Mouse (Mus musculus) CH12.LX (cell line): ENCODE data around the gene Hprt. TPM values are rescaled to one million over a fixed set of nuclear protein-coding genes. Genes with fewer than 3 reads are reported as not detected.

Experiments used
- DNase-seq: peaks from one replicate; pipeline ENCODE4 v3.0.0-alpha.2; 2013; ENCODE audit errors: extremely low read depth
- H3K27ac ChIP-seq: 2 replicates; pipeline ENCODE4 v1.5.1; 2012; ENCODE audit warnings: low read depth, mild to moderate bottlenecking, control low read depth, moderate library complexity; ENCODE audit not compliant: insufficient read depth
- H3K27me3 ChIP-seq: replicated peaks from 2 replicates; pipeline ENCODE3; 2012; ENCODE audit warnings: inconsistent platforms
- H3K36me3 ChIP-seq, 2 experiments: replicated peaks in 1 of 2; 2 replicates each; pipeline versions ENCODE3 to v1.6.1; 2012; ENCODE audit warnings: inconsistent platforms in 1 of 2, low read length in 1 of 2, mild to moderate bottlenecking in 1 of 2, mixed read lengths in 1 of 2, moderate library complexity in 1 of 2; ENCODE audit not compliant: control insufficient read depth in 1 of 2, insufficient read depth in 1 of 2
- H3K4me1 ChIP-seq, 2 experiments: 2 replicates each; pipeline ENCODE4 v1.6.1; 2012; ENCODE audit warnings: inconsistent platforms in 1 of 2, moderate library complexity in 1 of 2; ENCODE audit not compliant: insufficient read depth in 2 of 2, control insufficient read depth in 1 of 2
- H3K4me2 ChIP-seq: 2 replicates; pipeline ENCODE4 v1.6.1; 2012; ENCODE audit warnings: low read depth, mild to moderate bottlenecking, control low read depth; ENCODE audit not compliant: poor library complexity, insufficient read depth, severe bottlenecking
- H3K4me3 ChIP-seq, 3 experiments: fragments of 150-350 bp in 1 of 3; sonication (generic) in 1 of 3; replicated peaks in 1 of 3; 2 replicates each; pipeline versions ENCODE3 to v1.5.1; 2011 to 2012; ENCODE audit warnings: low read depth in 2 of 3, low read length in 2 of 3, mild to moderate bottlenecking in 2 of 3, moderate library complexity in 2 of 3, control low read depth in 1 of 3, improper control_type of control experiment in 1 of 3, inconsistent platforms in 1 of 3, mixed read lengths in 1 of 3; ENCODE audit not compliant: poor library complexity in 1 of 3
- H3K79me2 ChIP-seq: replicated peaks from 2 replicates; pipeline ENCODE4 v1.6.1; 2012; ENCODE audit warnings: mild to moderate bottlenecking, moderate library complexity; ENCODE audit not compliant: control insufficient read depth, poor library complexity, insufficient read depth, severe bottlenecking; ENCODE audit errors: extremely low read depth
- H3K9ac ChIP-seq: 2 replicates; pipeline ENCODE4 v1.6.1; 2012; ENCODE audit warnings: low read depth, mild to moderate bottlenecking, control low read depth, moderate library complexity; ENCODE audit not compliant: insufficient read depth
- H3K9me3 ChIP-seq: replicated peaks from 2 replicates; pipeline ENCODE3; 2012; ENCODE audit warnings: low read length, inconsistent platforms, mixed read lengths
- CHD1 ChIP-seq: IDR thresholded peaks from 2 replicates; pipeline ENCODE4 v1.6.1; 2012; ENCODE audit warnings: low read depth, low read length, improper control_type of control experiment, inconsistent platforms
- CHD2 ChIP-seq: IDR thresholded peaks from 2 replicates; pipeline ENCODE4 v1.6.1; 2011; ENCODE audit warnings: low read length, improper control_type of control experiment
- E2F4 ChIP-seq: IDR thresholded peaks from 2 replicates; pipeline ENCODE4 v1.6.1; 2011; ENCODE audit warnings: low read depth, low read length, improper control_type of control experiment; ENCODE audit not compliant: insufficient replicate concordance
- ELF1 ChIP-seq: IDR thresholded peaks from 2 replicates; pipeline ENCODE4 v1.6.1; 2014; ENCODE audit warnings: low read depth, mild to moderate bottlenecking, inconsistent platforms, low read length, improper control_type of control experiment
- ETS1 ChIP-seq: conservative IDR thresholded peaks from 2 replicates; pipeline ENCODE4 v1.6.1; 2012; ENCODE audit warnings: low read depth, mild to moderate bottlenecking, inconsistent platforms, low read length, improper control_type of control experiment, moderate library complexity
- GABPA ChIP-seq: IDR thresholded peaks from 2 replicates; pipeline ENCODE4 v1.6.1; 2012; ENCODE audit warnings: low read depth, low read length, improper control_type of control experiment, inconsistent platforms; ENCODE audit not compliant: insufficient replicate concordance
- HCFC1 ChIP-seq: IDR thresholded peaks from 2 replicates; pipeline ENCODE4 v1.6.1; 2012; ENCODE audit warnings: low read depth, mild to moderate bottlenecking, inconsistent platforms, low read length, improper control_type of control experiment
- IRF4 ChIP-seq: IDR thresholded peaks from 2 replicates; pipeline ENCODE4 v1.6.1; 2014; ENCODE audit warnings: low read depth, mild to moderate bottlenecking, inconsistent platforms, low read length, improper control_type of control experiment
- JUN ChIP-seq: IDR thresholded peaks from 2 replicates; pipeline ENCODE4 v1.6.1; 2011; ENCODE audit warnings: low read depth, mild to moderate bottlenecking, low read length, improper control_type of control experiment, moderate library complexity; ENCODE audit not compliant: insufficient read depth
- MAFK ChIP-seq: IDR thresholded peaks from 2 replicates; pipeline ENCODE4 v1.6.1; 2011; ENCODE audit warnings: low read length, improper control_type of control experiment; ENCODE audit not compliant: insufficient replicate concordance
- MAZ ChIP-seq: IDR thresholded peaks from 2 replicates; pipeline ENCODE4 v1.6.1; 2012; ENCODE audit warnings: low read depth, mild to moderate bottlenecking, inconsistent platforms, low read length, improper control_type of control experiment, moderate library complexity
- MEF2A ChIP-seq: IDR thresholded peaks from 2 replicates; pipeline ENCODE4 v1.6.1; 2014; ENCODE audit warnings: low read depth, mild to moderate bottlenecking, inconsistent platforms, low read length, improper control_type of control experiment, borderline replicate concordance
- MYC ChIP-seq: IDR thresholded peaks from 2 replicates; pipeline ENCODE4 v1.6.1; 2011; ENCODE audit warnings: low read depth, mild to moderate bottlenecking, improper control_type of control experiment, low read length
- NELFE ChIP-seq: IDR thresholded peaks from 2 replicates; pipeline ENCODE4 v1.6.1; 2011; ENCODE audit warnings: low read depth, low read length, improper control_type of control experiment
- POLR2A ChIP-seq: IDR thresholded peaks from 2 replicates; pipeline ENCODE4 v1.6.1; 2011; ENCODE audit warnings: low read depth, mild to moderate bottlenecking, improper control_type of control experiment, low read length
- RCOR1 ChIP-seq: conservative IDR thresholded peaks from 2 replicates; pipeline ENCODE4 v1.6.1; 2012; ENCODE audit warnings: low read depth, mild to moderate bottlenecking, inconsistent platforms, low read length, improper control_type of control experiment
- TCF12 ChIP-seq: IDR thresholded peaks from 2 replicates; pipeline ENCODE4 v1.6.1; 2014; ENCODE audit warnings: low read depth, mild to moderate bottlenecking, inconsistent platforms, low read length, improper control_type of control experiment
- USF1 ChIP-seq: IDR thresholded peaks from 2 replicates; pipeline ENCODE4 v1.6.1; 2014; ENCODE audit warnings: low read depth, mild to moderate bottlenecking, inconsistent platforms, low read length, improper control_type of control experiment
- ZC3H11A ChIP-seq: IDR thresholded peaks from 2 replicates; pipeline ENCODE4 v1.6.1; 2012; ENCODE audit warnings: low read depth, mild to moderate bottlenecking, inconsistent platforms, low read length, improper control_type of control experiment
- ZKSCAN1 ChIP-seq: IDR thresholded peaks from 2 replicates; pipeline ENCODE4 v1.6.1; 2012; ENCODE audit warnings: low read depth, inconsistent platforms, low read length, improper control_type of control experiment, borderline replicate concordance
- dilution Hi-C: fragments of 300-500 bp; cut with MboI; formaldehyde crosslinking; loops from 2 replicates; pipeline ENCODE4 v1.14.3; 2020; ENCODE audit warnings: low sequenced_read_pairs; ENCODE audit not compliant: extremely low pct_unique_long_range_greater_than_20kb, extremely low pct_ligation_motif_present
- in situ Hi-C: fragments of 300-500 bp; cut with MboI; formaldehyde crosslinking; loops from 3 replicates; pipeline ENCODE4 v1.14.3; 2019; ENCODE audit warnings: low sequenced_read_pairs, low pct_ligation_motif_present, low pct_unique_long_range_greater_than_20kb, mixed read lengths
- polyA plus RNA-seq: library from polyadenylated mRNA; unstranded; fragments of >175 nt; gene quantifications from 2 replicates; pipeline ENCODE4 v1.2.1, GENCODE M21; 2012; ENCODE audit warnings: low read depth; ENCODE audit not compliant: insufficient read length
- total RNA-seq, 2 experiments: library from RNA; depleted of rRNA; stranded (reverse); fragments of 300-350 nt in 1 of 2; fragments of >200 nt in 1 of 2; gene quantifications; 2 replicates each; pipeline ENCODE4 v1.2.3; 2012 to 2014

Hprt gene
- total and polyA plus RNA-seq, 3 experiments: 200 to 525 (median 355) TPM

- Histone ChIP-seq H3K4me1 (0 out of 4 replicates have a peak, but pooled peaks cover 0 to 4% of the 10 kb centered on the region in 2 experiments), H3K9ac (no peak overlapping the region), H3K9me3 (no peaks in the 10 kb centered on the region), H3K79me2 (no peaks in the 10 kb centered on the region)
- in situ Hi-C loops: no loop called here
- DNase-seq: no peak
- no peak for TF ChIP-seq TCF12
- no peak for TF ChIP-seq CHD2
- TF ChIP-seq RCOR1: no peak
- no peak for TF ChIP-seq ZKSCAN1
- no peak for TF ChIP-seq E2F4
- TF ChIP-seq CHD1: no peak
- TF ChIP-seq JUN: no peak
- no peak for TF ChIP-seq MAFK
- no peak for TF ChIP-seq USF1
- TF ChIP-seq, all 38 proteins: peak for 0
- no peak overlapping the region for H3K4me2 ChIP-seq
- H3K27me3 ChIP-seq: no peaks in the 10 kb centered on the region
- dilution Hi-C loops: no loop called here
- H3K27ac ChIP-seq: no peak overlapping the region
- H3K36me3 ChIP-seq: peaks cover 0 to 4% of the 10 kb centered on the region in 2 experiments
- H3K4me3 ChIP-seq: no peak overlapping the region
Measured at GRCm38 (mm10) chrX:53052652-53053500, 64.9 kb downstream of the Hprt start.

GRCm38 (mm10) chrX:53053885-53054284 lies 65.9 kb downstream of the Hprt start:
- Histone ChIP-seq H3K4me2 (no peak overlapping the region), H3K4me1 (0 out of 4 replicates have a peak, but pooled peaks cover 0 to 4% of the 10 kb centered on the region in 2 experiments), H3K4me3 (no peak overlapping the region), H3K79me2 (no peaks in the 10 kb centered on the region), H3K36me3 (peaks cover 0 to 4% of the 10 kb centered on the region in 2 experiments), H3K27ac (no peak overlapping the region), H3K27me3 (no peaks in the 10 kb centered on the region), H3K9me3 (no peaks in the 10 kb centered on the region), H3K9ac (no peak overlapping the region)
- DNase-seq: no peak
- in situ Hi-C loops: no loop called here
- TF ChIP-seq ELF1 (no peak), ZKSCAN1 (no peak), POLR2A (no peak), ETS1 (no peak), ZC3H11A (no peak), RCOR1 (no peak), CHD1 (no peak), USF1 (no peak), IRF4 (no peak), MYC (no peak), NELFE (no peak), MEF2A (no peak), E2F4 (no peak), HCFC1 (no peak), GABPA (no peak), MAZ (no peak)
- dilution Hi-C loops: no loop called here
